Mouse (Mus musculus): ENCODE data around the gene Cops6. TPM values are rescaled to one million over a fixed set of nuclear protein-coding genes. Genes with fewer than 3 reads are reported as not detected.

The Cops6 gene
- polyA plus RNA-seq, 1 experiment, result 92.0 TPM

- TF ChIP-seq CTCF (IDR thresholded peaks at IDR 0.05; ENCODE audit: borderline replicate concordance, control insufficient read depth, extremely low read depth, insufficient read depth, low read length, poor library complexity) (no peak), POLR2A (IDR thresholded peaks at IDR 0.05; ENCODE audit: control insufficient read depth, extremely low read depth, insufficient read depth, low read length, poor library complexity) (no peak)
- WGBS, result 83% methylated on average over 4 of the region's 4 CpGs
- Histone ChIP-seq H3K27me3 (ENCODE audit: control insufficient read depth, insufficient read depth, low read length) (no peaks in the 10 kb centered on the region), H3K36me3 (ENCODE audit: control insufficient read depth, insufficient read depth, low read length) (peaks cover 19% of the 10 kb centered on the region), H3K27ac (ENCODE audit: control insufficient read depth, insufficient read depth, low read length) (no peak overlapping the region), H3K4me3 (ENCODE audit: control insufficient read depth, insufficient read depth, low read length) (no peak overlapping the region), H3K4me1 (replicated peaks; ENCODE audit: control insufficient read depth, insufficient read depth, low read length) (no peaks in the 10 kb centered on the region)
- DNase-seq, result no peak
These were observed 23.6 kb upstream of the Cops6 start for GRCm38 (mm10) chr5:138137257-138137656.

- Histone ChIP-seq H3K4me3 (ENCODE audit: control insufficient read depth, insufficient read depth, low read length) (no peak overlapping the region), H3K27ac (ENCODE audit: control insufficient read depth, insufficient read depth, low read length) (no peak overlapping the region), H3K27me3 (ENCODE audit: control insufficient read depth, insufficient read depth, low read length) (no peaks in the 10 kb centered on the region), H3K4me1 (replicated peaks; ENCODE audit: control insufficient read depth, insufficient read depth, low read length) (no peaks in the 10 kb centered on the region), H3K36me3 (ENCODE audit: control insufficient read depth, insufficient read depth, low read length) (peaks cover 19% of the 10 kb centered on the region)
- peak; percentile 53 for DNase-seq
- no peak for TF ChIP-seq POLR2A (IDR thresholded peaks at IDR 0.05; ENCODE audit: control insufficient read depth, extremely low read depth, insufficient read depth, low read length, poor library complexity)
- no peak for TF ChIP-seq CTCF (IDR thresholded peaks at IDR 0.05; ENCODE audit: borderline replicate concordance, control insufficient read depth, extremely low read depth, insufficient read depth, low read length, poor library complexity)
- WGBS, result 44% methylated on average over 8 of the region's 8 CpGs
These were observed 22.8 kb upstream of the Cops6 start for GRCm38 (mm10) chr5:138137935-138138549.

- no peak for TF ChIP-seq CTCF (IDR thresholded peaks at IDR 0.05; ENCODE audit: borderline replicate concordance, control insufficient read depth, extremely low read depth, insufficient read depth, low read length, poor library complexity)
- TF ChIP-seq POLR2A (IDR thresholded peaks at IDR 0.05; ENCODE audit: control insufficient read depth, extremely low read depth, insufficient read depth, low read length, poor library complexity), result no peak
- Histone ChIP-seq H3K4me3 (ENCODE audit: control insufficient read depth, insufficient read depth, low read length) (no peak overlapping the region), H3K27me3 (ENCODE audit: control insufficient read depth, insufficient read depth, low read length) (no peaks in the 10 kb centered on the region), H3K36me3 (ENCODE audit: control insufficient read depth, insufficient read depth, low read length) (peaks cover 16% of the 10 kb centered on the region), H3K27ac (ENCODE audit: control insufficient read depth, insufficient read depth, low read length) (no peak overlapping the region), H3K4me1 (replicated peaks; ENCODE audit: control insufficient read depth, insufficient read depth, low read length) (no peaks in the 10 kb centered on the region)
- no peak for DNase-seq
- 30% methylated on average over 4 of the region's 4 CpGs for WGBS
These were observed 22.3 kb upstream of the Cops6 start for GRCm38 (mm10) chr5:138138585-138138984.

- H3K4me1 ChIP-seq (replicated peaks; ENCODE audit: control insufficient read depth, insufficient read depth, low read length), result no peaks in the 10 kb centered on the region; the same call in 1 of the 2 replicates
- no peak overlapping the region for H3K4me3 ChIP-seq (ENCODE audit: control insufficient read depth, insufficient read depth, low read length)
- TF ChIP-seq POLR2A (IDR thresholded peaks at IDR 0.05; ENCODE audit: control insufficient read depth, extremely low read depth, insufficient read depth, low read length, poor library complexity), result no peak
- no peak for TF ChIP-seq CTCF (IDR thresholded peaks at IDR 0.05; ENCODE audit: borderline replicate concordance, control insufficient read depth, extremely low read depth, insufficient read depth, low read length, poor library complexity)
- no peak overlapping the region for H3K27ac ChIP-seq (ENCODE audit: control insufficient read depth, insufficient read depth, low read length)
- DNase-seq, result no peak
- H3K36me3 ChIP-seq (ENCODE audit: control insufficient read depth, insufficient read depth, low read length), result peaks cover 17% of the 10 kb centered on the region
- no peaks in the 10 kb centered on the region for H3K27me3 ChIP-seq (ENCODE audit: control insufficient read depth, insufficient read depth, low read length)
- 90% methylated on average over 3 of the region's 3 CpGs for WGBS
These were observed 6.5 kb upstream of the Cops6 start for GRCm38 (mm10) chr5:138154390-138154789.

GRCm38 (mm10) chr5:138155443-138155976 lies 5.4 kb upstream of the Cops6 start, which contains the start of gene Zfp113:
Zfp113 (minus strand) TSS chr5:138155744.
- WGBS, result under 1% methylated on average over 31 of the region's 31 CpGs
- Histone ChIP-seq H3K27ac (ENCODE audit: control insufficient read depth, insufficient read depth, low read length) (peak within 1 kb of the TSS; percentile 33), H3K27me3 (ENCODE audit: control insufficient read depth, insufficient read depth, low read length) (no peaks in the 10 kb centered on the region), H3K4me3 (ENCODE audit: control insufficient read depth, insufficient read depth, low read length) (peak within 1 kb of the TSS; percentile 85), H3K4me1 (replicated peaks; ENCODE audit: control insufficient read depth, insufficient read depth, low read length) (no peaks in the 10 kb centered on the region; the same call in 1 of the 2 replicates), H3K36me3 (ENCODE audit: control insufficient read depth, insufficient read depth, low read length) (peaks cover 13% of the 10 kb centered on the region)
- TF ChIP-seq CTCF (IDR thresholded peaks at IDR 0.05; ENCODE audit: borderline replicate concordance, control insufficient read depth, extremely low read depth, insufficient read depth, low read length, poor library complexity) (peak; percentile 75; the same call in 1 of the 2 replicates), POLR2A (IDR thresholded peaks at IDR 0.05; ENCODE audit: control insufficient read depth, extremely low read depth, insufficient read depth, low read length, poor library complexity) (no peak)
- peak; percentile 91 for DNase-seq

- 64% methylated on average over 7 of the region's 7 CpGs for WGBS
- DNase-seq, result no peak
- H3K27ac ChIP-seq (ENCODE audit: control insufficient read depth, insufficient read depth, low read length), result no peak overlapping the region
- no peaks in the 10 kb centered on the region for H3K27me3 ChIP-seq (ENCODE audit: control insufficient read depth, insufficient read depth, low read length)
- H3K4me3 ChIP-seq (ENCODE audit: control insufficient read depth, insufficient read depth, low read length), result no peak overlapping the region
- TF ChIP-seq POLR2A (IDR thresholded peaks at IDR 0.05; ENCODE audit: control insufficient read depth, extremely low read depth, insufficient read depth, low read length, poor library complexity), result no peak
- TF ChIP-seq CTCF (IDR thresholded peaks at IDR 0.05; ENCODE audit: borderline replicate concordance, control insufficient read depth, extremely low read depth, insufficient read depth, low read length, poor library complexity), result no peak
- H3K36me3 ChIP-seq (ENCODE audit: control insufficient read depth, insufficient read depth, low read length), result peaks cover 24% of the 10 kb centered on the region
- H3K4me1 ChIP-seq (replicated peaks; ENCODE audit: control insufficient read depth, insufficient read depth, low read length), result peaks cover 4% of the 10 kb centered on the region
These were observed 578 bp upstream of the Cops6 start for GRCm38 (mm10) chr5:138160224-138160762.
